Mouse (Mus musculus) urinary bladder, postnatal 14 days (tissue): ENCODE measurements around the gene Tmx2.
"Not testable (repeated sequence)": the region's sequence is repeated elsewhere in the genome, so short reads cannot be mapped to it uniquely, and the experiment has no call there.

Experiments used
- DNase-seq: peaks from one replicate; pipeline ENCODE4 v3.0.0; 2021; ENCODE audit warnings: low spot score

Tmx2 gene

DNA sequence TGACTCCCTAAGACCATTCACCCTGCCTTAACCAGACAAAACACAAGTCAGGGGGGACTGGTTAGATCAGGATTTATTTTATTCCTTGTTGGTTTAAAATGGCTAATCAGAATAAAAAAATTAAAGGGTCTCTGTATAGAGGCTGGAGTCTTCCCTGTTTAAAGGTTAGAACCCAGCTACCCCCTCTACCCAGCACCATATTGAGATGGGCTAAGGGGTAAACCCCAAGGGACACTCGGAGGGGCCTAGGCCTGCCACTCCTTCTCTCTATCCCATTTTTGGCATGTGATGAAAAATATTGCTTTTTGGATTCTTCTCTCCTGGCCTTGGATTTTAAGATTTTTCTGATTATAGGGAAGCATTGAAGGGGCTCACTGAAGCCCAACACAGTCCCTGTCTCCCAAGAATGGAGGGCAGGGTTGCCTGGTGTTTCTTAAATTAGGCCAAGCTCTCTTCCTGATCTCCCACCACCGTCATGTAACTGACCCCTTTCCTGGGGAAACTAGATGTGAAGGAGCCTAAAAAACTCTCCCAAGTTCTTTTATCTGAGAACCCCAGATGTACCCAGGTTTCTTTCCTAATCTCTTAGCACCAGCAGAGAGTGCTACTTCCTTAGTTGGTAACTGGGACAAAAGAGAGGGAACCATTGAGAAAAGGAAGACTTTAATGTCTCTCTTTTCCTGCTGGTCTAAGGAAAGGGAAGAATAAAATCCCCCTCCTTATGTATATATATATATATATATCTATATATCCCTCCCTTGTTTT lies 9.3 kb upstream of the Tmx2 start:
- DNase-seq, result no peak

DNA sequence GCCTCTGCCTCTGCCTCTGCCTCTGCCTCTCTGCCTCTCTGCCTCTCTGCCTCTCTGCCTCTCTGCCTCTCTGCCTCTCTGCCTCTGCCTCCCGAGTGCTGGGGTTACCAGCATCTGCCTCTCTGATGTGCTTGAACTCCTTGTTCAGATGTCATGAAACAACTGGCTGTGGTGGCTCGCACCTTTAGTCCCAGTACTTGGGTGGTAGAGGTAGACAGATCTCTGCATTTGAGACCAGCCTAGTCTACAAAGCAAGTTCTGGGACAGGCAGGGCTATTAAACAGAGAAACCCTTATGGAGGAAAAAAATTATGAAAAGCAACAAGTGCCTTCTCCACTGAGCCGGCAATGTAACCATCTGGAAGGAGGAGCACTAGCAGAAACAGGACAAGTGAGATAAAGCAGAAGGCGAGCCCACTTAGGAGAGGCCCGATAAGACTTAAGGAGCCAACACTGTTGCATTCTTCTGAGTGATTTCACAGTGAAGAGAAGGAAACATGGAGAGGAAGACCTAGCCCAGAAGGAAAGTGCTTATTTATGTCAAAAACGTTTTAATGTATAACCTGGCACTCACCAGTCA lies 3.8 kb upstream of the Tmx2 start:
- no peak for DNase-seq

DNA sequence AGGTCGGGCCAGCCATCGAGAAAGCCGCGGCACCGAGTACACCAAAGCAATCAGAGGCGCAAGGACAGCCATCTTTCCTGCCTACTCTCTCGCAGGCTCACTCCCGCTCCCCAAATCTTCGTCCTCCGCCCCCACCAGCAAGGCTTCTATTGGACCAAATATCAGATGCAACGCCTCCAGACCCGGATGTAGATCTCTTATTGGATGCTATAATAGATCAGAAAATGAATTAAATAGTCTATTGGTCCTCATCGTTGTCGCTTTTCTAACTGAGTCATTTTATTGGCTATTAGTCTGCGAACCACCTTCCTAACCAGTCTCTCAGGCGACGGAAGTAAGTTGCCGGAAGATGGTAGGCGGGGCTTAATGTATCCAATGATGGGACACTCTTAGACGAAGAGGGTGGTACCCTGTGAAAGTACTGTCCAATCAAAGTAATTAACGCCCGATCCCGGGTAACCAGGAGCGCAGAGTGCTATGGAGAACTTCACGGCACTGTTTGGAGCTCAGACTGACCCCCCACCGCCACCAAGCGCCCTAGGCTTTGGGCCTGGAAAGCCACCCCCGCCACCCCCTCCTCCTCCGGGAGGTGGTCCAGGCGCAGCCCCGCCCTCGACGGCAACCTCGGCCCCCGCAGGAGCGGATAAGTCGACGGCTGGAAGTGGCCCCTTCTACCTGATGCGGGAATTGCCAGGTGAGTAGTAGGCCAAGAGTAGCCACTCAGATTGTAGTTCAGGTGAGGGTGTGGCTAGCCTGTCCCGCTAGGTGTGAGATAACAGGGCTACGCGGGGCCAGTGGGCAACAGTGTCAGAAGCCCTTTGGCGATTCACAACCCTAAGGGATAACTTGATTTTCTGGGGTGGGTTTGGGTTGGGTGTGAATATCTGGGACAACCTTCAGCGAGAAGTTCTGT lies 716 bp downstream of the Tmx2 start, which contains the start of the genes Gm28635 and Med19:
TSS of gene Gm28635 (minus strand) at position 74 of the 913 bp plus-strand sequence.
TSS of gene Med19 (plus strand) at position 435 of the 913 bp plus-strand sequence.
- DNase-seq, result peak; percentile 94

- DNase-seq, result no peak
Observed at GRCm38 (mm10) chr2:84677270-84677967, 1.5 kb downstream of the Tmx2 start.

DNA sequence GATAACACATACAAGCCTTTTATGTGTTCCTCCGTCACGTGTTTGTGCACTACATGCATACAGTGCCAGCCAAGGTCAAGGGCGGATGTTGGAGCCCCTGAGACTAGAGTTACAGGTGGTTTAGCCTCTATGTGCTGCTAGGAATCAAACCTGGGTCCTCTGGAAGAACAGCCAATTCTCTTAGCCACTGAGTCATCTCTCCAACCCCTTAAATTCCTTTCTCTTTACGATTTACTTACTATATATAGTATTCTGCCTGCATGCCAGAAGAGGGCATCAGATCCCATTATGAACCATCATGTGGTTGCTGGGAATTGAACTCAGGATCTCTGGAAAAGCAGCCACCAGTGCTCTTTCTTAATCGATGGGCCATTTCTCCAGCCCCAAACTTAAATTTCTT lies 7.4 kb downstream of the Tmx2 start:
- not testable (repeated sequence) for DNase-seq

DNA sequence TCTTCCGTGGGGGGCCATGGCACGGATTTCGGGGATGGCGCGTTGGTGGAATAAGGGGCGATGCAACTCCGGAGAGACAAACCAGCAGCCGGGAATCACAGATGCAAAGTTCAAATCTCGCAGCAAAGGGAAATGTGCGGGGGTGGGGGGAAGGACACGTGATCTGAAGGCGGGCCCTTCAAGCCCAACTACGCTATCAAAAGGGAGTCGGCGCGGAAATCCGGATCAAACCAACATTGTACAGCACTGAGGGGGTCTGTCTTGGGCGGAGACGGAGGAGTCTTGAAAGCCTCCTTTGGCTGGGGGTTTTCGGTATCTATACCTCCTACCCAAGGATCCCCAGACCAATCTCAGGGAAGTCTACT lies 8.4 kb downstream of the Tmx2 start, which contains the start of gene Selenoh:
TSS of gene Selenoh (minus strand) at position 202 of the 365 bp plus-strand sequence.
- DNase-seq, result peak; percentile 86

DNA sequence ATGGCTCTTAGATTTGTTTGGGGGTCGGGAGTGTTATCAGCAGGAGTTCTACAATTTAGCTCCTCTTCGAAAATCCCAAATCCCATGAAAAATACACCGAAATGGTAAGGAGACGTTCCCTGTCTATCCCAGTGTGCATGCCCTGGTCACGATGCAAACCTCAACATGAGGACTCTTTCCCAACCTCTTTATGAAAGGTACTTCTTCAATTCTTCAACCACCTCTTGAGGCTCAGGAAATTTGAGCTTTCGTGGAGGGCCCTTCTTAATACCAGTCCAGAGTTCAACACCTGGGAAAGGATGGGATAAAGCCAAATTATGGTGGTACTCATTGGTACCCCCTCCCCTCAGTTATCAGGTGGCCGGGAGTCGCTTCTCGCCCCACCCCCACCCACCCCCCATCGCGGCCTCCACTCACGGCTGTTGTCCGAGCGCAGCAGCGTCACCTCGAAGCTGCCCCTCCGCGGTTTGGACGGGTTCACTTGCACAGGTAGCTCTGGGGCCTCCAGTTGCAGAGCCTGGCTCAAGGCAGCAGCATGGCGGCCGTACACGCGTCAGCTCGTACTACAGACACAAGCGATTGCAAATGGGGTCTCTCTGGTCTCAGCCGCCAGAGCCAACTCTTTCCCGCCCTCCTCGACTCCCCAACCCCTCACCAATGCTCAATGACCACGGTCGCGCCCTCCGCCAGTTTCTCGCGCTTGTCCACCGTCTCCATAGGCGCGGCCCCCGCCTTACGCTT lies 8.9 kb downstream of the Tmx2 start:
- peak; percentile 36 for DNase-seq

- DNase-seq, result no peak
Observed at GRCm38 (mm10) chr2:84666081-84666480, 12.9 kb downstream of the Tmx2 start.

DNA sequence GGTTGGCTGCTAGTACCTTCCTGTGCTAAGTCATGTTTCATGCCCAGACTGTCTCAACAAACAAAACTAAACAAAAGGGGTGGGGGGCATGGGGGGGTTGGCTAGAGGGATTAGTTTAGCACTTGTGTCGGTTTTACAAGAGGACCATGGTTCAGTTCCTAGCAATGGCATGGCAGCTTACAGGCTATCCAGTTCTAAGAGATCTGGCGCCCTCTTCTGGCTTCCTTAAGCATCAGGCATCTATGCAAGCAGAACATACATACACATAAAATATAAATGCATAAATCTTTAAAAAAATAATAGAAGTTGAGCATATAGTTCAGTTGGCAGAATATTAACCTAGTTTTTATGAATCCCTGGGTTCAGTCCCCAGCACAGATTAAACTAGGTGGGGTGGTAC lies 16.1 kb downstream of the Tmx2 start:
- peak; percentile 50 for DNase-seq

DNA sequence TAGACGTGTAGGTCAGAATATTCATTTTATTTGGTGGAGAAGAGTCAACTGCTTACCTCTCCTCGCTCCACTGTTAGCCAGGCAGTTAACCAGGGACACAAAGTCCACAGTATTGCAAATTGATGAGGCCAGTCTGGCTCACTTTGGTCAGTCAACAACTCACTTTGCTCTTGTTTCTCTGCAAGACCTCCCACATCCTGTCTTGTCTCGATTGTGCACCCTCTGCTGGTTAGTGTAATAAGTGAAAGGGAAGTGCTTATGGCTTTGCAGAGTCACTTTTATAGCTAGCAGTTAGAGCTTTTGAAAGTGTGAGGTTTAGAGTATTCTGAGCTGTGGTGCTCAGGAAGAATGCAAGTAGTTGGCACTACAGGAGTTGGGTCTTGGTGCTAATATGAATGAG lies 18.7 kb downstream of the Tmx2 start:
- peak; percentile 53 for DNase-seq

DNA sequence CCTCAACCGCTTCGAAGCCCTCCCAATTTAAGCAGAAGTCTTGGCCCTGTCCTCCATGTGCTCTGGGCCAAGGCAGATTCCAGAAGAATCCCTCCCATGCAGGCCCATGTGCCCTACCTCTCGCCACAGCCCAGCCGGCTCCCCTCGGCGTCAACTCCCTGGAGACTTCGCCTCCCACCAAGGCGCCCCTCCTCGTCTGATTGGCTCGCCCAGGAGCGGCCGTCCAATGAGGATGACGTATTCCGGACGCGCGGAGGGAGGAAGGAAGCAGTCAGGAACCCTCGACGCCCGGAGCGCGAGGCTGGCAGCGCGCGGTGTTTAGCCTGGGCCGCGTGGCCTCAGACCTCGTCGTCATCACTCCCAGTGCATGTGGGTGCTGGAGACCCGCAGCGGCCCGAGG lies 20.1 kb downstream of the Tmx2 start, which contains the start of gene Btbd18:
TSS of gene Btbd18 (plus strand) at position 274 of the 400 bp plus-strand sequence.
- no peak for DNase-seq

GRCm38 (mm10) chr2:84655864-84656263 lies 23.1 kb downstream of the Tmx2 start:
- no peak for DNase-seq

GRCm38 (mm10) chr2:84653354-84653753 lies 25.6 kb downstream of the Tmx2 start:
- DNase-seq, result no peak

- DNase-seq, result peak; percentile 87
Observed at GRCm38 (mm10) chr2:84650464-84651195, 28.3 kb downstream of the Tmx2 start, which contains the start of gene Ctnnd1. TSS of gene Ctnnd1 (minus strand) at chr2:84650765.

DNA sequence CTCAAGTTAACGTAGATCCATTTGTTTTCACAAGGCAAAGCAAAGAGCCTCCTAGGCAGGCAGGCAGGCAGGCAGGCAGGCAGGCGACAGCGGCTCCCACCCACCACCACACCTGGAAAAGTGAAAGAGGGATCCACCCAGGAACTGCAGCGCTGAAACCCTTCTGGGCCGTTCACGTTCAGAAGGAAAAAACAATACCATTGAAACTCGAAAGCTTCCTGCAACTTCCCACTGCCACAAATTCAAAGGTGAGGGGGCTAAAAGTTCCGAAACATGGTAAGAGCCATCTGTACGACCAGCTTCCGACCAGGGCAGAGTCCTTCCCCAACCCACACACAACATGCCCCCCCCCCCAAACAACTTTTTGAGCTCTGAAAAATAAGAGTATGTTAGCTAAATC lies 29.3 kb downstream of the Tmx2 start:
- DNase-seq, result peak; percentile 28

DNA sequence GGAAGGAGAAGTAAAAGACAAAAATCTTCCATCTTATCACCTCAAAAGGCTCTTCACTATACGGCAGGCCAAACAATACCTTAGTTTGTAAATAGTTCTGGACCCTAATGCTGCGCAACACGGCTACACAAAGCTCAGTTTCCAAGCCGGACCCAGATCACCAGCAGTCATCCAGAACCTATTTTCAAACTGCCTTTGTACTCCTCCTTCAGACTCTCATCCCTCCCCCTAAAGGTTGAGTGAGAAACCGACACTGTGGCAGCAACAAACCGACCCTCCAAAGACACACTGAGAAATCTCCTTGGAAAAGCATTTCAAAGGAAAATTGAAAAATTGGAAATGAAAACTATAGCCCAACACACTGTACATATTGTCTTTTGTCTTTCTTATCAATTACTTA lies 30.6 kb downstream of the Tmx2 start:
- DNase-seq, result no peak

GRCm38 (mm10) chr2:84647051-84647568 lies 31.8 kb downstream of the Tmx2 start:
- DNase-seq, result no peak

GRCm38 (mm10) chr2:84646138-84646537 lies 32.8 kb downstream of the Tmx2 start:
- no peak for DNase-seq

DNA sequence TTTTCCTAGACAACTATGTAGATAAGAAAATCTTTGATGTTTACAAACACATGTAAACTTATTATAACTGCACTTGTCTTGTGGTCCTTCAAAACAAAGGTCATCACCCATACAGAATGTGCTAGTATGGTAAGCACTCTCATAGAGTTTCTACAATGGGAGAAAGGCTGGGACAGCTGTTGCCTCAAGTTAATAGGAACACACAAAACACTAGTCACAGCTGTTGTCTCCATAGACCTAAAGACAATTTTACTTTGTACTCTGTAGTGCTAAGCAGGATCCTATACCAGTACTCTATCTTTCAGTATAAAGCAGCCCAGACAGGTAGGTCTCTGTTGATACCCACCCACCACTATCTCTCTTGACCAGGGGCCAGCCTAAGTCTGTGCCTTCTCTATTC lies 38.1 kb downstream of the Tmx2 start:
- no peak for DNase-seq
